Mouse (Mus musculus): ENCODE results near the gene Spred1.

Gene Spred1

GRCm38 (mm10) chr2:117180250-117180885 is 59.2 kb downstream of the Spred1 start:
- DNase-seq (ENCODE audit: low spot score in 2 of 2): peak; percentile 51 to 81

DNA sequence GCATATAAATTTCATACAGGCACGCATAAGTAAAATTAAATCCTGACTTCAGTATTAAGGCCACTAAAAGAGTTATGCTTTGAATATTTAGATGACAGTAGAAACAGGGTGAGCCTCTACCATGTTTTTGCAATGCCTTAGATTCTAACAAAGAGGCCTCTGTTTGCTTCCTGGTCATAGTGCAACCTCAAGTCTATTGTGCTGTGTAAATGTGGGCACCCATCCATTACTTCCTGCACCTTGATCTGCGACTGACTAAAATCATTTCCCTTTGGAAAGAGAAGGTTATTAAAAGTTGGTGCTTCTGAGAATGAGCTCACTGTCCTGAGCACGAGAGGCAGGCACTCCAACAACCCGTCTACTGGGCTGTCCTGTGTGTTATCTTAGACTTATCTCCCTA is 64.4 kb downstream of the Spred1 start:
- DNase-seq (ENCODE audit: low spot score in 2 of 2): no peak

DNA sequence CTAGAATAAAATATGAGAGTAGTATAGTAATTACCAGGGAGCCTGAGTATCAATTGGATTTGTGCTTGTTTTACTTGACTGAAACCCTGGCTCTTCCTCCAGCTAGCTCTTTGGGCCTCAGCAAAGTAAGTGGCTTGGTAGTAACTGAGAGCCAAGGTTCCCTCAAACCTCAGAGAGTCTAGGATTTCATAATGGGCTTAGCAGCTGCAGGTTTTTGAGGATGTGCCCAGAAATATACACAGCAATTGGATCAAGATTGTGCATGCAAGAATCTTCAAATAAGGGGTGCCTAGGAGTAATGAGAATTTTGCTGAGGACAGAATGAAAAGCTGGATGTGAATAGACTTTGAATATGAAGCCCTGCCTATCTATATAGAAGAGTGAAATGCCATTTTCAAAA is 69.7 kb downstream of the Spred1 start:
- DNase-seq (ENCODE audit: low spot score in 2 of 2): no peak

GRCm38 (mm10) chr2:117194309-117194708 is 73.1 kb downstream of the Spred1 start:
- no peak for DNase-seq (ENCODE audit: low spot score in 2 of 2)

GRCm38 (mm10) chr2:117195151-117195550 is 74.0 kb downstream of the Spred1 start:
- no peak for DNase-seq (ENCODE audit: low spot score in 2 of 2)

GRCm38 (mm10) chr2:117195578-117195977 is 74.4 kb downstream of the Spred1 start:
- no peak for DNase-seq (ENCODE audit: low spot score in 2 of 2)

GRCm38 (mm10) chr2:117200869-117201338 is 79.7 kb downstream of the Spred1 start:
- no peak for DNase-seq (ENCODE audit: low spot score in 2 of 2)

DNA sequence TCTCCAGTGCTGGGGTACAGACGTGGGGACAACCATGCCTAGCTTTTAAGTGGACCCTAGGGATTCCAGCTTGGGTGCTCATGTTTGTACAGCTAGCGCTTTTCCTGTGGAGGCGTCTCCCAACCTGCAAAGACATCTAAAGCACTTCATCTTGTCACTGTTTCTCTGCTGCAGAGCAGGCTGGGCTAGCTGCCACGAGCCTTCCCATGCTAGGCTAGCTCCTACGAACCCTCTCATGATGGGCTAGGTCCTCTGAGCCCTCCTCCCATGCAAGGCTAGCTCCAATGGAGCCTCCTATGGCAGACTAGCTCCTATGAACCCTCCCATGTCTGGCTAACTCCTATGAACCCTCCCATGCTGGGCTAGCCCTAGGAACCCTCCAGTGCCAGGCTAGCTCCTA is 82.2 kb downstream of the Spred1 start:
- no peak for DNase-seq (ENCODE audit: low spot score in 2 of 2)

DNA sequence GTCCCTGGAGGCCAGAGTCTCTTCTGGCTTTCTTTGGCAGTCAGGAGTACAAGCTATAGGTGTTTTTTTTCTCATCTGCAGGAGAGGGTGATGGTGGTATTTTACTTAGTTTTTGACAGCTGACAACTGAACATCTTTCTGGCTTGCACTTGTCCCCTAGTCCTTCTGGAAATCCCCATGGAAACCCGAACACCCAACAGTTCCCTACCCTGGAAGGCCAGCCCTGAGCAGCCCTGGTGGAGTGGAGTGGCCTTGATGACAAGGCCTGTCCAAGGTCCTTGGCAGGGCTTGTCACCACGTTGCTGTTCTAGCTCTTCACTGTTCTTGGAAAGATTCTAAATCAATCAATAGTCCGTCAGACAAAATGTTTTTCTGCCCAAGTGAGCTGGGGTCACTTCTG is 83.4 kb downstream of the Spred1 start:
- DNase-seq (ENCODE audit: low spot score in 2 of 2): no peak

GRCm38 (mm10) chr2:117205066-117205465 is 83.9 kb downstream of the Spred1 start:
- DNase-seq (ENCODE audit: low spot score in 2 of 2): no peak

- no peak for DNase-seq (ENCODE audit: low spot score in 2 of 2)
These were observed 89.4 kb downstream of the Spred1 start for GRCm38 (mm10) chr2:117210416-117211085.

DNA sequence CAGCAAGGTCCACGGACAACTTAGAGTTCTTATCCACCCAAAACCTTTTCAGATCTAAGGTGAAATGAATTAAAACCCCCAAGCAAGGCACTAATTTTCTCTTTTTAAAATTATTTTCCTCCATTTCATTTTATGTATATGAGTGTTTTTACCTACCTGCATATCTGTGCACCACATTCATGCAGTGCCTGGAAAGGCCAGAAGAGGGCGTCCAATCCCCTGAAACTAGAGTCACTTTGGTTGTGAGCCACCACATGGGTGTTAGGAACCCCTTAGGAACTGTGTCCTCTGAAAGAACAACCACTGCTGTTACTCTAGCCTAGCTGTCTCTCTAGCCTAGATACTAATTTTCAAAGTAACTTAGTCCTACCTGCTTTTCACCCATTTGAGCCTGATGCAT is 95.0 kb downstream of the Spred1 start:
- DNase-seq (ENCODE audit: low spot score in 2 of 2): peak in 1 of 2 experiments; percentile 22

- DNase-seq (ENCODE audit: low spot score in 2 of 2): no peak
These were observed 96.6 kb downstream of the Spred1 start for GRCm38 (mm10) chr2:117217695-117218216.

DNA sequence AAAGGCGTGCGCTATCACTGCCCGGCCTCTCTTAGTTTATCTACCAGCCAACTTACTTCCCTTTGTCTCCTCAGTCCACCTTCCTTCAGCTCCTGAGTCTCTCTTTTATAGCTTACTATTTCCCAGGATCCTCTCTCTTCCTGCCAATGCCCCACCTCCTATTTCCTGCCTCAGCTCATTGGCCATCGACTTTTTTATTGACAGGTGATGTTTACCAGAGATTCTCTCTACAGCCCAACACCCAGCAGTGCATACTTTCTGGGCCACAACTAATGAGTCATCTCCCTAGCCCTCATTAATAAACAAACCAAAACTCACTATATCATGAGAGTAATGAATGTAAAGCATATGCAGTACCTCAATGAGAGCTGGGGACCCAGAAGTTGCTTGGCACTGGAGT is 98.4 kb downstream of the Spred1 start:
- DNase-seq (ENCODE audit: low spot score in 2 of 2): no peak

GRCm38 (mm10) chr2:117222651-117223050 is 101.5 kb downstream of the Spred1 start:
- DNase-seq (ENCODE audit: low spot score in 2 of 2): no peak

GRCm38 (mm10) chr2:117228601-117229125 is 107.5 kb downstream of the Spred1 start:
- no peak for DNase-seq (ENCODE audit: low spot score in 2 of 2)

GRCm38 (mm10) chr2:117230261-117230660 is 109.1 kb downstream of the Spred1 start:
- no peak for DNase-seq (ENCODE audit: low spot score in 2 of 2)

GRCm38 (mm10) chr2:117231257-117231656 is 110.1 kb downstream of the Spred1 start:
- peak; percentile 50 to 84 for DNase-seq (ENCODE audit: low spot score in 2 of 2)

Data from spleen, postnatal 10 days (tissue).